Mouse (Mus musculus) layer of hippocampus, adult 18-20 months (tissue): ENCODE data around the gene Mmachc. TPM values are rescaled to one million over a fixed set of nuclear protein-coding genes. Genes with fewer than 3 reads are reported as not detected.

Experiments used
- DNase-seq, 2 experiments: peaks; one replicate each; pipeline ENCODE4 v3.0.0; 2022; ENCODE audit warnings: low spot score in 2 of 2
- long read RNA-seq: library from polyadenylated mRNA; stranded (forward); transcript quantifications from one replicate; pipeline ENCODE4 v2.0.0, GENCODE M21; 2021
- total RNA-seq, 2 experiments: library from RNA; stranded (reverse); gene quantifications; 2 replicates each; pipeline ENCODE4 v1.2.3; 2021

Mmachc gene
- total RNA-seq, result 10 to 100 TPM; 17.0 TPM
- long read RNA-seq, transcript Mmachc-201 (4 exons, 2,106 nt), result major isoform, 5 of 7 reads
- long read RNA-seq, partial matches to known transcripts, result 2 of 7 reads
- long read RNA-seq, other reads (novel, unspliced or antisense), result 0 of 7 reads

DNA sequence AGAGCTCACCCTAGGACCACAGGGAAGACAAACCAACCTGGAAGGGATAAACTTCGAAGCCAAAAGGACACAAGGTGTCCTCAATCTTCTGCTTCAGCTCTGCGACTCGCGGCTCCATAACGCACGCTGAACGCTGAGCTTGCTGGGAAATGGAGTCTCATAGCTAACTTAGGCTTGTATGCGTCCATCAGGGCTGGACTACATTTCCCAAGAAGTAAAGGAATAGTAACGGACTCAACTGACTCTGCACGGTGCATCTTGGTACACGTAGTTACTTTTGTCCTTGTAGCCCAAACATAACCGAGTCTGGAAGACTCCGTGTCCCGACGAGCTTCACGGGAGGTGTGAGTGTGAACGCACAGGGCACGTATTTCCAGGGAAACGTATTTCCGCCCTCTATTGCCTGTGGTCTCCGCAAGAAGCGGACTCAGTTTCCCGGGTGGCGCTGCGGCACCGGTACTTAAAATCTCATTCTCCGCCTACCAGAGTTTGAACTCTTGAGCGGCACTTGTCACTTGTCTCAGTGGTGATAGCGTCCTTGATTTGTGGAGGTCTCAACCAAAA is at the start of gene Mmachc, which contains the start of gene Ccdc163:
Gene Mmachc, minus strand, starts transcription at position 206 of the 564 bp plus-strand sequence.
Gene Ccdc163, plus strand, starts transcription at position 309 of the 564 bp plus-strand sequence.
- DNase-seq, result peak; percentile 93 to 97

DNA sequence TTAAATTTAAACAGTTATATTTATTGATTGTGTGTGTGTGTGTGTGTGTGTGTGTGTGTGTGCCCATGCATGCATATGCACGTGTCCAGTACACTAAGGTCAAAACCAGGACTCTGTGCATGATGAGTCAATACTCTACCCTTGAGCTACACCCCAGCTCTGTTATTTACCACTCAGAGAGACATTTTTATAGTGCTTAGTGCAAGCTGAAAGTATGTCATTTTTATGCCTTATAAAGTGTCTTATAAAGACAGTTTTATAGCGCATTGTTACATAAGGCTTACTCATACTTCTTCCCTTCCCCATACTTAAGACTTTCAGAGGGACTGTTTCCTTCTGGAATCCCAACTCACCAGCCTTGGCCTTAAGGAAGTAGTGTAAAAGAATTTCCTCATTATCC is 41.5 kb upstream of the Mmachc start:
- no peak for DNase-seq

- no peak for DNase-seq
Observed at GRCm38 (mm10) chr4:116738972-116739751, 31.0 kb upstream of the Mmachc start.

DNA sequence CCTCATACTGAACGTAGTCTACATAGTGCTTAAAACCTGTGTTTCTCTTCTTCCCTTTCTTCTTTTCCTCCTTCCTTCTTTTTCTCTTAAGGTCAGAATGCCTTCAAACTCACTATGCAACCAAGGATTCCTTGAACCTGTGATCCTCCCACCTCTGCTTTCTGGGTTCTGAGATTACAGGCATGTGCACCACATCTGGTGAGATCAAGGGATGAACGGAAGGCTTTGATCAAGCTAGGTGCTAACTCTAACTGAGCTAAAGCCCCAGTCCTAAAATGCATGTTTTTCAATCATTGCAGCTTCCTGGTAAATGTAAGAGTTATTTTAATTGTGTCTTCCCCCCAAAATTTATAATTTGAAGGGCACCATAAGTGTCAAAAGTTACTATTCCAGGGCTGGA is 26.8 kb upstream of the Mmachc start:
- DNase-seq, result no peak

DNA sequence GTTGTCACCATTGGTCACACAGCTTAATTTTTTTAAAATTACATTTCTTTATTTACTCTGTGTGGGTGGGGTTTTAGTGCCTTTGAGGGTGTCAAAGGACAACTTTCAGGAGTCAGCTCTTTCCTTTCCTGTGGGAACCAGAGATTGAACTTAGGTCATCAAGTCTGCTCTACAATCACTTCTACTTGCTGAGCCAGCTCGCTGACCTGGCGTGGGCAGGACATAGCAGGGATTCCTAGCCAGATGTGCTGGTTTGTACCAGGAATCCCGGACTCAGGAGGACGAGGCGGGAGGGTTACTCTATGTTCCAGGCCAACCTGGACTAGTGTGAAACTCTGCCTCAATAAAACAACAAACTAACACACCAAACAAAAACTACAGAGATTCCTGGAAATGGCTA is 24.1 kb upstream of the Mmachc start:
- DNase-seq, result no peak

GRCm38 (mm10) chr4:116731077-116731476 is 22.9 kb upstream of the Mmachc start:
- DNase-seq, result no peak

- no peak for DNase-seq
Observed at GRCm38 (mm10) chr4:116729532-116729931, 21.3 kb upstream of the Mmachc start.

DNA sequence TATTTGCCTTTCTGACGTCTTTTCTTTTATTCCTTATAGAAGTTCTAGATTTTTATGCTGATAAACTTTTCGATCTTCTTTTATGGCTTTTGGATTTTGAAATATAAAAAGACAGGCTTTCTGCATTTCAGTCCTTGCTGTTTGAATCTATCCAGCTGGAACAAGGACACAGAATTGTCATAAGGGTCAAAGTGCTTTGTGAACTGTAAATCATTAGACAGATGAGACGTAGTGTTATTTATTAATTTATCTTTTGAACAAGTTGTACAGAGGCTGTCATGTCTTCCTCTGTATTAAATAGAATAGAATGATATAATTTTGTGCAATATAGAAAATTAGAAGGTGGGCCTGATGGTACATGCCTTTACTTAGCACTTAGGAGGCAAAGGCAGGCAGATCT is 19.2 kb upstream of the Mmachc start:
- no peak for DNase-seq

DNA sequence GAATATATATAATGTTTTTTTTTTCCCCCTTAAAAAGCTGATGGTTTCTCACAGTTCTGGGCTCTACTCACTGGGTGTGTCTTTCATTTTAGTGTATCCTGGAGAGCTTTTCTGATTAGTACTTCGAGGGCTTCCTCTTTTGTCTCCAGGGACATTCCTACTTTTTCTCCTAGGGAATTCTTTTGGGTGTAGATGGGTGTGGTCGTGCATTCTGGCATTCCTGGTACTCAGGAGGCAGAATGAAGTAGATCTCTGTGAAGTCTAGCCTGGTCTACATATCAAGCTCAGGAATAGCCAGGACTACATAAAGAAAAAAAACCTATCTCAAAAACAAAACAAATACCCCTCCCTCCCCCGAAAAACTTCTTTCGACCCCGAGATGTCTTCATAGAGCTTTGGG is 17.2 kb upstream of the Mmachc start:
- no peak for DNase-seq

GRCm38 (mm10) chr4:116722230-116722629 is 14.0 kb upstream of the Mmachc start:
- DNase-seq, result no peak

DNA sequence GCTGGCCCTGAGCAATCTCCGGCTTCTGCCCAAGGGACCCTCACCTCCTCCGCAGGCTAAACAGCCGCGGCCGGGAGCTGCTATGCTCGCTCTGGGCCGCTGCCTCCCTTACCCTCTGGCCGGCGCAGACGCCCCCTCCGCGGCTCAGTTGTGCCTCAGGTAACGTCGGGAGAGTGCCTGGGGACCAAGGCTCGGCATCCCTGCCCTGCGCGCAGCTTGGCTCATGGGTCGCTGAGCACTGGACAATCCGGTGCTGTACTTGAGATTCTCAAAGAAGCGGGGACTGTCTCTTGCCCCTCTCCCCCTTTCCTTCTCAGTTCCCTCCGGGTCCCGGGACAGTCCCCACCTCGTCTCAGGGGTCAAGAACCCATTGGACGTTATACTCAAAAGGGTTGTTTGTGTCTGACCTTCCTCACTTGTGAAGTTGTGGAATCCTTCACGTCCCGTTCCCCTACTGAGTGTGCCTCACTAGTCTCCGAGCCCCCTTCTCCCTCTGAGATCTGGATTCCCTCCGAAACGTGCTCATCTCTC is 13.0 kb upstream of the Mmachc start:
- no peak for DNase-seq

GRCm38 (mm10) chr4:116720343-116721097 is 12.3 kb upstream of the Mmachc start, which contains the start of gene Tesk2:
TSS of gene Tesk2 (plus strand) at chr4:116720948.
- DNase-seq, result peak; percentile 91 to 96

- peak; percentile 55 to 86 for DNase-seq
Observed at GRCm38 (mm10) chr4:116719396-116719795, 11.2 kb upstream of the Mmachc start.

DNA sequence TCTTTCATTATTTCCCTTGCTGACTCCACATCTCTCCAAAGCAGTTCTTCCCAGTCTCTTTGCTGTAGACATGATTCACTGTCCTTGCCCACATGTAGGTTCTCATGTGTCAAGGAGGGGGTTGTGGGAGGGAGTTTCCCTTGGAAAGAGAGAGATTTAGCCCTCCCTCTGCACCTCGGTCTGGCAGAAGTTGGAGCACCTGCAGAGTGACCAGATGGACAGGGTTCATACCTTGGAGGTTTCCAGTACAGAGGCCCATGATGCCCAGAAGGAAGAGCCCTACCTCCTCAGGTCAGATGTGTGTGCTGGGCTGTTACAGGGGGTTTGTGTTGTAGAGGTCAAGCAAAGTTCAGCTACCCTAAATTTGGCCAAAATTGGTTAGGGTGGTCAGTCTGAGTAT is 4.3 kb upstream of the Mmachc start:
- DNase-seq, result no peak

DNA sequence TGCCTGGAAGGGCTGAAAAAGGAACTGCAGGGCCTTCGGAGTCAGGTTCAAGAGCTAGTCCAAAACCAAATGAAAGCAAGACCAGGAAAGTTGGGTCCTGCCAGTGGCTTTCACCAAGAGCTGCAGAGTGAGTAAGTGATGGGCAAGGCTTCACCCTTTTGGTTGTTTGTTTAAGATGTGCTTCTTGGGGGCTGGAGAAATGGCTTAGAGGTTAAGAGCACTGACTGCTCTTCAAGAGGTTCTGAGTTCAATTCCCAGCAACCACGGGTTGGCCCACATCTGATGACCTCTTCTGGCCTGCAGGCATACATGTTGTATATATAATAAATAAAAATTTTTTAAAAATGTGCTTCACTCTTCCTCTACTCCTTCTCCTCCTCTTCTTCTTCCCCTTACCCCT is 1.9 kb upstream of the Mmachc start:
- DNase-seq, result no peak

DNA sequence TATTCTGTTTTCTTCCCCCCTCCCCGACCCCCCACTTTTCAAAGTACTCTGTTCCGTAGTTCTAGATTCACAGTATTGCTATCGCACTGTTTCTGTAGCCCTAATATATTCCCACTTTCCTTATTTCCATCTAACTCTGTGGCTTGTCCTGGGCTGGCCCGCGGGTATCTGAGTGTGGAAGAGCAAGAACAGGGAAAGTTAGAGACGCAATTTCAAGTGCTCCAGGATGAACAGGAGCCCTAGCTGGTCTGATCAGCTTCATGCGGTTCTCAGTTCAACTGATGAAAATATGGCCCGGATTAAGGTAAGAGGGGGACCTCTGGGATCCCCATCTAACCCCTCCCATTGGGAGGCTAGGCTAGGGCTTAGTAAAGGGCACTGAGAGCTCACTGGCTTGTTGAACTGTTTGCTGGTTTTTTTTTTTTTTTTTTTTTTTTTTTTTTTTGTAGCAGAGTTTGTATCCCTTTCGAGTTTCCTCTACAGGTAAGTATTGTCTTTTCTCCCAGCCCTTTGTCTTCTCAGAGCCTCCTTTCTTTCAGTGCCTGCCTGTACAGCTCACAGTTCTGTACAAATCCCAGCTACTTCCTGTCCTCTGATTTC is 685 bp upstream of the Mmachc start:
- no peak for DNase-seq

DNA sequence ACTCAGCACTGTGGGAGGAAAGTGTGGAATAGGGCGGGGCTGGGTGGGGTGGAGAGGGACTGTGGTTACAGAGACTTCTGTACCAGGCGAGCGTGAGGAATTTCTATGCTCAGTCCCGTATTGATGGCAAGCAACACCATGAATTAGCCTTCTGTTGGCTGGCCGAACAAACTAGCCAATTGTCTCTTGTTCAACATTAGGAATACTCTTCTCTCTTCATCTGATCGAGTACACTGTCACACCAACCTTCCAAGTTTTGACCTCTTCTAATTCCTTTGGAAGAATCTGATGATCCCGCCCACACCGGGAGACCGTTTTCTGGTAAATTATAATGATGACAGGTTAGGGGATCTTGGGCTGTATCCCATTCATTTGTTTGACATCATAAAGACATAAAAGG is 540 bp downstream of the Mmachc start:
- peak in 1 of 2 experiments; percentile 54 for DNase-seq

DNA sequence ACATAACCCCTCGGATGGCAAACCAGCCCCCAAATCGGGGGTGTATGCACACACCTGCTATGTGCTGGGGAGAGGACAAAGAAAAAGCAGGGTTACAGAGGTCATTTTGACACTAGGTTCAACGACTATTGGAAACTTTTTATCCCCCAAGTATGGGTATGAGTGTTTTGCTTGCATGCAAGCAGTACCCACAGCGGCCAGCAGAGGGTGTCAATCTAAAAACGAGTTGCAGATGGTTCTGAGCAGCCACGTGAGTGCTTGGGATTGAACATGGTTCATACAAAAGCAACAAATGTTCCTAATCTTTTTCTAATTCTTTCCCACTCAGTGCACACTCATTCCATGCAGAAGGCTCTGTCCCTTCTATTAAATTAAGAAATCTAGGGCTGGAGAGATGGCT is 4.4 kb downstream of the Mmachc start:
- DNase-seq, result peak; percentile 39 to 63

- no peak for DNase-seq
Observed at GRCm38 (mm10) chr4:116700964-116701363, 7.2 kb downstream of the Mmachc start.

DNA sequence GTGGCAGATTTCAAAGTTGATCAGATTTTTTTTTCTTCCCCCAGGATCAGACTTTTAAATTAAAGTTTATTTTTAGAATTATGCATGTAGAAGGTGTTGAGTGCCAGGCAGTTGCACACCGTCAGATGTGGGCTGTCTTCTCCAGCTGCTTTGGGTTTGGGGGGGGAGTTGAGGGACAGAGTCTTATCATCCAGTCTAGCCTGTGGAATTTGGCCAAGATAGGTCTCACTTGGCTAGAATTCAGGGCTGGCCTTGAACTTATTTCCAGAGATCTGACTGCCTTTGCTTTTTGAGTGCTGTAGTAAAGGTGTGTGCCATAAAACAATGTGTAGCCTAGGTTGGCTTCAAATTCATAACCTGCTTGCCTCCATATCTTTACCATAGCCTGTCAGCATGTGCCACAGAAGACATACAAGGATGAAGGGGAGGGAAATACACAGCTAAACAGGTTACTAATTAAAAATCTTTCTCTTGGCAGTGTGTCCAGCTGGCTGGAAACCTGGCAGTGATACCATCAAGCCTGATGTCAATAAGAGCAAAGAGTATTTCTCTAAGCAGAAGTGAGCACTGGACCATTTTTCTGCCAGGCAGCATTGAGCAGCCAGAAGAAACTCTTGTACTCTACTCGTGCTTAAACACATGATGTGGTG is 9.4 kb downstream of the Mmachc start:
- DNase-seq, result no peak

DNA sequence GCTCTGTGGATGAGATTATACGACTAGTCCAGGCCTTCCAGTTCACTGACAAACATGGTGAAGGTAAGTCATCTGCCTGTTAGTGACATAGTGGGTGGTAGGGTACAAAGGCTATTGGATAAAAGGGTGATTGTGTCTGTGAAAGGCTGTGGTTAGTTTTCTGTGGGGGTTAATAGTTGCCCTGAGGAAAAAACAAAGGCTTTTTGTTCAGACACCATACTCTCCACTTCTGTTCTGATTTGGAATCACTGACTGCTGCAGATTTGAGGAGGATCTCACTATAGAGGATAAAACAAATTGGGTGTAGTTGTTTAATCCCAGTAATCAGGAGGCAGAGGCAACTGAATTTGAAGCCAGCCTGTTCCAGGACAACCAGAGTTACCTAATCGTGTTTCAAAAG is 14.4 kb downstream of the Mmachc start:
- DNase-seq, result no peak
